Mouse (Mus musculus) mouse trophoblast stem cell (cell line): ENCODE data around the gene Yif1b.
"Not testable (repeated sequence)": the region's sequence is repeated elsewhere in the genome, so short reads cannot be mapped to it uniquely, and the experiment has no call there.

Source experiments
- in situ Hi-C, 2 experiments: fragments of 300-500 bp; cut with MseI, MboI; formaldehyde crosslinking; loops; 2 replicates in 1 of 2; 3 replicates in 1 of 2; pipeline ENCODE4 v1.15.1; 2025

Yif1b gene

GRCm38 (mm10) chr7:29236593-29236992 lies 1.5 kb upstream of the Yif1b start:
- in situ Hi-C loops = no loop called here

DNA sequence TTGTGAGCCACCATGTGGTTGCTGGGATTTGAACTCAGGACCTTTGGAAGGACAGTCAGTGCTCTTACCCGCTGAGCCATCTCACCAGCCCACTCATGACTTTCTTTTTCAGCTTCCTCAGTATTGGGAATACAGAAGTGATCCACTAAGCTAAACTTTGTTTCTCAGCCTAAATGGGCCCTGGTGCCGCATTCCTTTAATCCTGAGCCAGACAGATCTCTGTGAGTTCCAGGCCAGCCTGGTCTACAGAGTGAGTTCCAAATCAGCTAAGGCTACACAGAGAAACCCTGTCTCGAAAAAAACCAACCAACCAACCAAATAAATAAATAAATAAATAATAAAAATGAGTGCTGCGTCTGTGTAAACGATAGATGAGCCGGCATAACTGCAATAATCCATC lies 533 bp upstream of the Yif1b start:
- in situ Hi-C loops = not testable (repeated sequence)

- in situ Hi-C loops = no loop called here
Observed at GRCm38 (mm10) chr7:29244732-29245416, 6.7 kb downstream of the Yif1b start.

GRCm38 (mm10) chr7:29246015-29246414 lies 7.9 kb downstream of the Yif1b start:
- in situ Hi-C loops = no loop called here

DNA sequence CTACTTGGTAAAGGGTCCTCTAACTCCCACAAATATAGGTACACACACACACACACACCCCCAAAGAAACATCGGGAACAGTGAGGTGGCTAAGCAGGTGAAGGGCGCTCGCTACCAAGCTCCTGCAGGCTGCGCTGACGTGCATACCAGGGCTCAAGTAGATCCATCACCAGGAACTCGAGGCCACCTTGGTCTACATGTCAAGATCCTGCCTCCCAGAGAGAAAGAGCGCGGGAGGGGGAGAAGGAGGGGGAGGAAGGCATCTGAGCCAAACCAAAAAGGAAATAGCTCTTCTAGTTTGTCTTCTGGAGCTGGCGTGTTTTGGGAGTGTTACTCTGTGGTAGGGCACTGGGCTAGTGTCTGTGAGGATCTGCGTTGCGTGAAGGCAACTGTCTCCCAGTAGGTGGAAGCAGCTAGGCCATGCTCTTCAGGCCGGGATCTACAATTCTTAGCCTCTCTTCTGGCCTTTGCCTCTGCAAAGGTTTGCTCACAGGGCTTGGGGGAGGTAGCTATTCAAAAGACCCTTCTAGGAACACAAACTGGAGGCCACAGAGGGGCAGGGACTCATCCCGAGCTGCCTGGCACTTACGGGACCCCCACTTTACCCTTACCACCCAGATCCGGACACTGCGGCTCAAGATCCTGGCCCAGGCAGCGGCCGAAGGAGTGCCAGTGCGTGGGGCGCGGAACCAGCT lies 8.6 kb downstream of the Yif1b start:
- in situ Hi-C loops = no loop called here

DNA sequence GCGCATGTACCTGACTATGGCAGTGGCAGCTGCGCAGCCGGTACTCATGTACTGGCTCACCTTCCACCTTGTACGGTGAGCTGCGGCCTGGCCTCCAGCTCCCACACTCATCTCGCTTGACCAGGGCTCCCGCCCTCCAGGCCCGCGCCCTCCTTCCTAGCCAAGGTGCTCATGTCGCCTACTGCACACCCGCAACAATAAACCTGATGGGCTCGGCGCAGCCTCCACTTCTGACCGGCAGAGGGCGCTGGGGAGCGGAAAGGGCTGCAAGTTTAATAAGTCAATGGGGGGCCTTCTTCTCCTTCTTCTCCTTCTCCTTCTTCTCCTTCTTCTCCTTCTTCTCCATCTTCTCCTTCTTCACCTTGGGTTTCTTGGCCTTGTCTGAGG lies 9.2 kb downstream of the Yif1b start:
- in situ Hi-C loops = no loop called here

- in situ Hi-C loops = no loop called here
Observed at GRCm38 (mm10) chr7:29247706-29248105, 9.6 kb downstream of the Yif1b start.

DNA sequence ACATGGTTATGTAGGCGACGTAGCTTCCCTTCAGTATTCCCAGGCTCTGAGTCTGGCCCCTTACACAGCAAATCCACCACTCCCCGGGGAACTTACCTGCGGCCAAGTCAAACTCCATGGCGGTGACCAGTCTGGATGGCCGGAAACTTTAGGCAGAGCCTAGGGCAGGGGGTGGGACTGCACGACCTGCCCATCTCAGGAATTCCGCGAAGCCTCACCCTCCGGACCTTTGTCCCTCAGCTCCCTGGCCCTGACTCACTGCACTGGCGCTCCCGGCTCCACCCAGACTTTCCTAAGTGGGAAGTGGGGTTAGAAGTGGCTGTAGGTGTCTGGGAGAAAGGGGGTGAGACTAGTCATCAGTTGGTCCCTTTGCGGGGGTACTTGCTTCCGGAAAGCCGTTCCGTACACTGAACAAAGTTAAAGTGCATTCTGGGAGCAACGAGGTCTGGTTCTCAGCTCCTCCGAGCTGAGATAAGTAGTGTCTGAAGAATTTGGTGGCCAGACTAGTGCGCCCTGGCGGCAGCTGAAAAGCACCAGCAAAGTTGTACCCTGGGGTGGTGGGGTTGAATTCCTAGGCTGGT lies 10.2 kb downstream of the Yif1b start, which contains the start of gene 2200002D01Rik:
TSS of gene 2200002D01Rik (minus strand) at position 206 of the 581 bp plus-strand sequence.
- in situ Hi-C loops = no loop called here

DNA sequence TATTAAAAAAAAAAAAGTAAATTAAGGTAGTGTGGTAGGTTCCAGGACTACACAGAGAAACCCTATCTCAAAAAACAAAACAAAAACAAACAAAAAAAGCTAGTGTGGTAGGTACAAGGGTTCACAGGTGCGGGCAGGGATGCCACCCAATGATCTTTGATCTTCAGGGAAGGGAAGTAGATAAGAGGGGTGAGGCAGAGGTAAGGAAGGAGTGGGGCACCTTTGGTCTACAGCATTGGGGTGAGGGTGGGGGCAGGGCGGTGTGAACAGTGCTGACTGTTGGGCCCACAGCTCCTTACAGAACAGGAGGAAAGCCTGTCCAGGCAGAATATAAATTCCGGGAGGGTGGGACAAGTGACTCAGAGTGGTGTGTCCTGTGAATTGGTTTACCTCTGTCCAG lies 13.0 kb downstream of the Yif1b start:
- in situ Hi-C loops = no loop called here

- in situ Hi-C loops = no loop called here
Observed at GRCm38 (mm10) chr7:29253842-29254241, 15.7 kb downstream of the Yif1b start.

GRCm38 (mm10) chr7:29255875-29256274 lies 17.7 kb downstream of the Yif1b start:
- in situ Hi-C loops = no loop called here

DNA sequence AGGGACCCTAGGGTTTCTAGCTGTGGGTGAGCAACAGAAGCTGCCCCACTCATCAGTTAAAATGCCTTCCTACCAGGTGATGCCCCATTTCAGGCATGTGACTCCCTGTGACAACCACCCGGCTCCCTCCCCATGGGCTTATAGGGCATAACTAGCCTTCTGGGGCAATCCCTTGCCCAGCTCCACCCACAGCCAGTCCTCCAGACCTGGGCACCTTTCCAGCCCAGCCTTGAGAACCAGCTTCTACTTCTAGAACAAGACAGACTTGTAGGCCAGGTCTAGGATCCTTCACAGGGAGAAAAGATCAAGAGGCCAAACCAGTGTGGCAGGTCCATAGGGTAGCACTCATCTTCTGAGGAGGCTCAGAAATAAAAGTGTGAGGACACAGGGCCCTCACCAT lies 19.2 kb downstream of the Yif1b start:
- in situ Hi-C loops = no loop called here

- in situ Hi-C loops = no loop called here
Observed at GRCm38 (mm10) chr7:29259781-29260730, 21.9 kb downstream of the Yif1b start.

- in situ Hi-C loops = no loop called here
Observed at GRCm38 (mm10) chr7:29262151-29262550, 24.0 kb downstream of the Yif1b start.

- in situ Hi-C loops = no loop called here
Observed at GRCm38 (mm10) chr7:29263831-29264230, 25.7 kb downstream of the Yif1b start.

- in situ Hi-C loops = no loop called here
Observed at GRCm38 (mm10) chr7:29265636-29266035, 27.5 kb downstream of the Yif1b start.

- in situ Hi-C loops = no loop called here
Observed at GRCm38 (mm10) chr7:29266931-29267330, 28.8 kb downstream of the Yif1b start.

GRCm38 (mm10) chr7:29270445-29270844 lies 32.3 kb downstream of the Yif1b start:
- in situ Hi-C loops = no loop called here

GRCm38 (mm10) chr7:29271687-29272465 lies 33.7 kb downstream of the Yif1b start:
- in situ Hi-C loops = no loop called here

DNA sequence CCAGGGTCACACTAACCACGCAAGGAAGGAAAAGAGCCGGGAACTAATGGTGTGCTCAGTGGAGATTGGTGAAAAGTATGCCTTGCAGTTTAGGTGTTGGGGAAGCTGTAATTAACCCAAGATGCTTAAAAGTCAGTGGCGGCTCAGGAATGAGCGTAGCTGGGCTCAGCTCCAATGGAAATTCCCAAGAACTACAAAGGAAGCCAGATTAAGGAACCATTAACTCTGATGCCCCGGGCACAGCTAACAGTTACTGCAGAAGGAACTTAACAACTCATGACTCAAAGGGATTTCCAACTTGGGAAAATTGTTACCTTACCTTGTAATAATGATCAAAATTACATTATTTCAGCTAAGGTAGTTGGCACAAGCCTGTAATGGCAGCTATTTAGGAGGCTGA lies 38.6 kb downstream of the Yif1b start:
- in situ Hi-C loops = no loop called here

- in situ Hi-C loops = no loop called here
Observed at GRCm38 (mm10) chr7:29277510-29277909, 39.4 kb downstream of the Yif1b start.
